Mouse (Mus musculus): ENCODE measurements around the gene Rassf6. TPM values are rescaled to one million over a fixed set of nuclear protein-coding genes. Genes with fewer than 3 reads are reported as not detected.

The Rassf6 gene
- polyA plus RNA-seq, 1 experiment from 2014 or later = 1.6 TPM

DNA sequence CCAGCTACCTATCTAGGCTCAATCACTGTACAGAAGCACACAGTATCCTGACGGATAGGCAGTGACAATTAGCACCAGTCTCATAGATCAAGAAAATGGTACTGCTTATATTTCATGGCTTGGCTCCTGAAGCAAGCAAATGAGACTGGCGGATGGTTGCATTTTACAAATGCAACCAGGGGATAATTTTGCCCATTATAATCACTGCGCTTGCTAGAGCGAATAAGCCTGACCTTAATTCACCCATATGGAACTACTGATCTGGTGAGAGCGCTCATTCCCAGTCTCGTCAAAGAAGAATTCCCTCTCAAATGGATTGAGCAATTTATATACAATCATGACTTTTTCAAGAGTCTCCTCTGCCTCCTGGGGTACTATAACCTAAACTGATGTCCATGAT, 16.2 kb upstream of the Rassf6 start:
- Histone ChIP-seq H3K4me2 (ENCODE audit: low read depth, low read length) (no peak overlapping the region), H3K4me3 (ENCODE audit: low read length) (no peak overlapping the region), H3K27ac (ENCODE audit: low read length) (no peak overlapping the region), H3K36me3 (ENCODE audit: control insufficient read depth, insufficient read depth) (no peaks in the 10 kb centered on the region), H3K27me3 (ENCODE audit: control insufficient read depth, insufficient read depth, low read length) (peaks cover 6% of the 10 kb centered on the region; the same call in 1 of the 2 replicates), H3K4me1 (ENCODE audit: control insufficient read depth, insufficient read depth, low read length) (no peaks in the 10 kb centered on the region), H3K9ac (ENCODE audit: low read length) (no peak overlapping the region), H3K9me3 (replicated peaks; ENCODE audit: control insufficient read depth, low read length) (no peaks in the 10 kb centered on the region)
- no peak for ATAC-seq (replicated peaks; ENCODE audit: extremely low read depth, insufficient read depth, low FRiP score)
- WGBS = 90% methylated on average over 6 of the region's 6 CpGs

DNA sequence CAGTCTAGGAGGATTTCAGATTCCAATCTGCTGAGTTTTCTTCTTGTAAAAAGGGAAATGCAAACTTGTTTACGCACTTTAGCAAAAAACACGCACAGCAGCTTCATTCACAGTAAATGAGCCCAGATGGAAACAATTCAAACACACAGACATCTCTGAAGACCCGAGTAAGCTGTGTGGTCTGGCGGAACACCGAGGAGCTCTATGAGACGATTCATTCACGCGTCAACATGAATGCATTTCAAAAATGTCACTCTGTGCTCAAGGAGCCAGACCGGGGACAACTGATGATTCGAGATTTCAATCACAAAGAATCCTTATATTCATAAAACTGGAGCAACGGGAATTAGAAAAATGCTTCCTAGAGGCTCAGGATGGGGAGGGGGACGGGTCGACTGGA, 15.4 kb upstream of the Rassf6 start:
- H3K27ac ChIP-seq (ENCODE audit: low read length) = no peak overlapping the region
- H3K4me3 ChIP-seq (ENCODE audit: low read length) = no peak overlapping the region
- H3K36me3 ChIP-seq (ENCODE audit: control insufficient read depth, insufficient read depth) = no peaks in the 10 kb centered on the region
- peaks cover 4% of the 10 kb centered on the region; the same call in 1 of the 2 replicates for H3K27me3 ChIP-seq (ENCODE audit: control insufficient read depth, insufficient read depth, low read length)
- H3K4me1 ChIP-seq (ENCODE audit: control insufficient read depth, insufficient read depth, low read length) = no peaks in the 10 kb centered on the region
- WGBS = 54% methylated on average over 13 of the region's 13 CpGs
- H3K4me2 ChIP-seq (ENCODE audit: low read depth, low read length) = no peak overlapping the region
- no peak overlapping the region for H3K9ac ChIP-seq (ENCODE audit: low read length)
- no peak for ATAC-seq (replicated peaks; ENCODE audit: extremely low read depth, insufficient read depth, low FRiP score)
- no peaks in the 10 kb centered on the region for H3K9me3 ChIP-seq (replicated peaks; ENCODE audit: control insufficient read depth, low read length)

DNA sequence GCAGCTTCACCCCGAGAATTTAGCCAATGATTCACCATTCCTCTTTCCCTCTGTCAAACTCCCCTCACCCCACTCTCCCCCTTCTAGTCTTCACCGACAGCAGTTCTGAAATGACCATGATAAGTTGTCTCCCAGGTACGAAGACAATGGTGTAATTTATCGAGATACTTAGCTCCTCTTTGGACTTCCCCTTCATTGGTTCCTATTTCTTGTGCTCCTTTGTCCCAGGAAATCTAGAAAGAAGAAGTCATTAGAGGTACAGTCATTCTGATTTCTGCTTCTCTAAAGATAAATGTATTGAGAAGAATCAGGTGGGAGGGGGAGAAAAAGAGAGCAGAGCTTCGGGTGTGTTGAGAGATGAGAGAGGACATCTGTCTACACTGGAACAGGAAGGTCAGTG, 14.3 kb upstream of the Rassf6 start:
- H3K9ac ChIP-seq (ENCODE audit: low read length) = no peak overlapping the region
- no peaks in the 10 kb centered on the region for H3K9me3 ChIP-seq (replicated peaks; ENCODE audit: control insufficient read depth, low read length)
- H3K4me2 ChIP-seq (ENCODE audit: low read depth, low read length) = no peak overlapping the region
- H3K4me1 ChIP-seq (ENCODE audit: control insufficient read depth, insufficient read depth, low read length) = no peaks in the 10 kb centered on the region
- H3K36me3 ChIP-seq (ENCODE audit: control insufficient read depth, insufficient read depth) = no peaks in the 10 kb centered on the region
- no peak overlapping the region for H3K4me3 ChIP-seq (ENCODE audit: low read length)
- no peak for ATAC-seq (replicated peaks; ENCODE audit: extremely low read depth, insufficient read depth, low FRiP score)
- 57% methylated on average over 5 of the region's 5 CpGs for WGBS
- H3K27ac ChIP-seq (ENCODE audit: low read length) = no peak overlapping the region
- H3K27me3 ChIP-seq (ENCODE audit: control insufficient read depth, insufficient read depth, low read length) = no peaks in the 10 kb centered on the region; the same call in 1 of the 2 replicates

DNA sequence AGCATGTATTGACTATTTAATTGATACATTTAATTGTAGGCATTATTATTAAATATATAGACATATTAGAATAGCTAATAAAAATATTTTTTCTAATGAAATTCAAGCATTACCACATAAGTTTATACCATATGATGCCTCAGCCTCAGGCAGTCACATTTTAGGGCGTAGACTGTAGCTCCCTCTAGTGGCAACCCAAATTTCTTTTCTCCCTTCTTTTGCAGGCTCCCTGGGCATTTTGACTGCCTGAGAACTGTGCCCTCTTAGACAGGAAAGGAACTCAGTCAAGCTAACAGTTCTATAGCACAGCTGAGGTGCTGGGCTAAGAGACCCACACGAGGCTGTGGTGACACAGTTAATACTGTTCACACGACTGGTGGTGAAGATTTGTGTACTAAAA, 12.3 kb upstream of the Rassf6 start:
- 6% methylated on average over 3 of the region's 3 CpGs for WGBS
- Histone ChIP-seq H3K9me3 (replicated peaks; ENCODE audit: control insufficient read depth, low read length) (no peaks in the 10 kb centered on the region), H3K27me3 (ENCODE audit: control insufficient read depth, insufficient read depth, low read length) (no peaks in the 10 kb centered on the region; the same call in 1 of the 2 replicates), H3K4me3 (ENCODE audit: low read length) (no peak overlapping the region), H3K27ac (ENCODE audit: low read length) (no peak overlapping the region), H3K4me2 (ENCODE audit: low read depth, low read length) (no peak overlapping the region), H3K4me1 (ENCODE audit: control insufficient read depth, insufficient read depth, low read length) (no peaks in the 10 kb centered on the region), H3K36me3 (ENCODE audit: control insufficient read depth, insufficient read depth) (no peaks in the 10 kb centered on the region), H3K9ac (ENCODE audit: low read length) (no peak overlapping the region)
- ATAC-seq (replicated peaks; ENCODE audit: extremely low read depth, insufficient read depth, low FRiP score) = no peak

DNA sequence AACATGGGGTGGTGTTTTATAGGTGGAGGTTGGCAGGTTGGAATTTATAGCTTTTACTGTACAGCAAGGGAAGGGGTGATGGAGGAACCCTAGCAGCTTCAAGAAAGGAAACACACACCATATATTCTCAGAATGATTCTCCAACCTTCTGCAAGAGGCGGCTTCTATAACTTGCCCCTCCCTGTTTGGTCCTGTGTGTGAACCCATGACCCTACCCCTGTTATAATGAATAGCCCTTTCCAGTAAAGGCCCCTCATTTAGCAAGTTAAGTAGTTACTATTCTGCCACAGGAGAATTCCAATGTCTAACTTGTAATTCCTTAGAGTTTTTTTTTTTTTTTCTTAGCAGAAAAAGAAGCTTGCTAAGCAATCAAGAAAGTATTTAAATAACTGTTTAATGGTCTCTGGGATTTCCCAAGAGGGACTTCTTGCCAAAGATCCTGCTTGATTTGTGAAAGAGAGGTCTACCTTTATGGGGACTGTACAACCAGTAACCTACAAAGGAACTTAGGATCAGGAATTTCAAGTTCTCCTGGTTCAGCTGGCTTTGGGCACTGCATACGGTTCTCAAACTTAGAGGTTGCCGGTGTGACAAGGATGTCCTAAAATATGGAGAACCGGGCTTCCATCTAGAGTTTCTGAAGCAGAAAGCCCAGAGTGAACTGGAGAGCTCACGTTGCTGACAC, 10.2 kb upstream of the Rassf6 start:
- WGBS = 73% methylated on average over 5 of the region's 5 CpGs
- Histone ChIP-seq H3K4me1 (ENCODE audit: control insufficient read depth, insufficient read depth, low read length) (no peaks in the 10 kb centered on the region), H3K27ac (ENCODE audit: low read length) (no peak overlapping the region), H3K4me2 (ENCODE audit: low read depth, low read length) (no peak overlapping the region), H3K9me3 (replicated peaks; ENCODE audit: control insufficient read depth, low read length) (no peaks in the 10 kb centered on the region), H3K27me3 (ENCODE audit: control insufficient read depth, insufficient read depth, low read length) (no peaks in the 10 kb centered on the region; the same call in 1 of the 2 replicates), H3K9ac (ENCODE audit: low read length) (no peak overlapping the region), H3K36me3 (ENCODE audit: control insufficient read depth, insufficient read depth) (no peaks in the 10 kb centered on the region), H3K4me3 (ENCODE audit: low read length) (no peak overlapping the region)
- no peak for ATAC-seq (replicated peaks; ENCODE audit: extremely low read depth, insufficient read depth, low FRiP score)

DNA sequence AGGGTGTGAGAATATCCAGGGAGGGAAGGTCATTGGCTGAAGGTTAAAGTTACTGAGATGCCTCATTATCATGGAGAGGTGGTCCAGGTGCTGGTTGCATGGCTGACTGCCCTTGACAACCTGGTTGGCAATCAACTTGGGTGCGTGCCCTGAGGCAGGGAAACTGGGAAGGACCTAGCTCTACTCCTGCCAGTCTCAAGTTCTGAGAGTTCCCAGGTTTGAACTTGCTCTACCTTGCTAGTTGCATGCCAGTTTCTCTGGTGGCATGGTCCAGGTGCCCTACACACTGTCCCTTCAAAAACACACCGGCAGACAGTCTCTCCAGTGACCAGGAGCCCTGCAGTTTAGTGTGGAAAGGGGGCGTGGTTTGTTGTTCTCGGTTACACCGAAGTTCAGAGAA, 7.0 kb upstream of the Rassf6 start:
- Histone ChIP-seq H3K4me2 (ENCODE audit: low read depth, low read length) (no peak overlapping the region), H3K4me1 (ENCODE audit: control insufficient read depth, insufficient read depth, low read length) (no peaks in the 10 kb centered on the region), H3K36me3 (ENCODE audit: control insufficient read depth, insufficient read depth) (no peaks in the 10 kb centered on the region), H3K4me3 (ENCODE audit: low read length) (no peak overlapping the region), H3K9ac (ENCODE audit: low read length) (no peak overlapping the region), H3K27ac (ENCODE audit: low read length) (no peak overlapping the region), H3K27me3 (ENCODE audit: control insufficient read depth, insufficient read depth, low read length) (no peaks in the 10 kb centered on the region), H3K9me3 (replicated peaks; ENCODE audit: control insufficient read depth, low read length) (no peaks in the 10 kb centered on the region)
- no peak for ATAC-seq (replicated peaks; ENCODE audit: extremely low read depth, insufficient read depth, low FRiP score)
- 63% methylated on average over 5 of the region's 5 CpGs for WGBS

DNA sequence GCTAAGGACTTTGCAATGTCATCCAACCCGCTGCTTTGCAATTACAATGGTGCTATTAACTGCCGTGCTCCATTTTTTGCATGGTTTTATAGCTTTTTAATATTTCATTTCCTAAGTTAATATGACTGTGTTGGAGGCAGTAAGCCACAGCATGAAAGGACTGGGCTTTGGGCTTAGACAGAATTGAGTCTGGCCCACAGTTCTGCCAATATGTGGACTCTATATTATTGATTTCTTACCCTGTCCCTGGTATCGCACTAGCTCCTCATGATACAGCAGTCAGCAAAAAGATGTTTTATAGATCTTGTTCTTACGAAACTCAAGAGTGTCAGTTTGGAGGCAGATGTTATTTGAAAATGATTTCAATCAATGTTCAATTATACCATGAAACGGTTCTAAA, 5.9 kb upstream of the Rassf6 start:
- ATAC-seq (replicated peaks; ENCODE audit: extremely low read depth, insufficient read depth, low FRiP score) = no peak
- Histone ChIP-seq H3K9me3 (replicated peaks; ENCODE audit: control insufficient read depth, low read length) (no peaks in the 10 kb centered on the region), H3K27me3 (ENCODE audit: control insufficient read depth, insufficient read depth, low read length) (no peaks in the 10 kb centered on the region), H3K4me2 (ENCODE audit: low read depth, low read length) (no peak overlapping the region), H3K36me3 (ENCODE audit: control insufficient read depth, insufficient read depth) (no peaks in the 10 kb centered on the region), H3K4me1 (ENCODE audit: control insufficient read depth, insufficient read depth, low read length) (no peaks in the 10 kb centered on the region), H3K27ac (ENCODE audit: low read length) (no peak overlapping the region), H3K4me3 (ENCODE audit: low read length) (no peak overlapping the region), H3K9ac (ENCODE audit: low read length) (no peak overlapping the region)
- 87% methylated on average over 5 of the region's 5 CpGs for WGBS

DNA sequence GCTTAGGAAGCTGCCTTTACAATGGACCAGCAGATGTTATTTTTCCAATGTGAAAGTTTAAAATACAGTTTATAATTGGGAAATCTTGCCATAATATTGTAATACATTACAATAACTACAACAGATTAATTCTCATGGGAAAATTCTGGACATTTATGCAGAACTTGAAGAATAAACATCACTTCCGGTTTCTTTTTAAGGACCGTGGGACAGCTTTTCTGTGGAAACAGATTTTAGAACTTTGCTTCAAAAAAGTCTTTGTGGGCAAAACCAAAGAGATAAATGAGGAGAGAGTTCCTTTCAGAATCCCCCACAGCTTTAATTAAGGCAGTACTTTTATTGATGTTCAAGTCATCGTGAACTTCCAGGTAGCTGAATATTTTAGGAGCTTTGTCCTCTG, 5.1 kb upstream of the Rassf6 start:
- WGBS = 68% methylated on average over 3 of the region's 3 CpGs
- H3K4me1 ChIP-seq (ENCODE audit: control insufficient read depth, insufficient read depth, low read length) = no peaks in the 10 kb centered on the region
- no peaks in the 10 kb centered on the region for H3K27me3 ChIP-seq (ENCODE audit: control insufficient read depth, insufficient read depth, low read length)
- H3K36me3 ChIP-seq (ENCODE audit: control insufficient read depth, insufficient read depth) = no peaks in the 10 kb centered on the region
- H3K9ac ChIP-seq (ENCODE audit: low read length) = no peak overlapping the region
- H3K27ac ChIP-seq (ENCODE audit: low read length) = no peak overlapping the region
- H3K9me3 ChIP-seq (replicated peaks; ENCODE audit: control insufficient read depth, low read length) = no peaks in the 10 kb centered on the region
- ATAC-seq (replicated peaks; ENCODE audit: extremely low read depth, insufficient read depth, low FRiP score) = no peak
- no peak overlapping the region for H3K4me3 ChIP-seq (ENCODE audit: low read length)
- H3K4me2 ChIP-seq (ENCODE audit: low read depth, low read length) = no peak overlapping the region

DNA sequence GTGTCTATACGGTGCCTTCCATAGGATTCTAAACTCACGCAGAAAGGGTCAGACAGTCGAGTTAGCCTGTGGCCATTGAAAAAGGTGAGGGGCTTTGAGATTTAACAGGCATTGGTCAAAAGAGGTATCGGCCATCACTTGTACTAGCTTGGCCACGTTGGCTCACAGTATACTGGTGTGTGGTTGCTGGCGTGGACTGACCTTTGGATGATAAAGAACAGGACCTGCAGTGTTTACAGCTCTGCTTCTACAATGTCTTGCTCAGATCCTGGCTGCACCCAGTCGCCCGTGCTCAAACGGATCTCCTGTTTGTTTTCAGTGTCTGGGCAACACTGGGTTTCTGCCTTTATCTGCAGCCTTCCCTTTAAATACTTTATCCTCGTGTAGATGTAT, 757 bp upstream of the Rassf6 start:
- Histone ChIP-seq H3K9me3 (replicated peaks; ENCODE audit: control insufficient read depth, low read length) (no peaks in the 10 kb centered on the region), H3K4me1 (ENCODE audit: control insufficient read depth, insufficient read depth, low read length) (no peaks in the 10 kb centered on the region; the same call in 1 of the 2 replicates), H3K36me3 (ENCODE audit: control insufficient read depth, insufficient read depth) (no peaks in the 10 kb centered on the region), H3K27ac (ENCODE audit: low read length) (no peak overlapping the region), H3K9ac (ENCODE audit: low read length) (no peak overlapping the region), H3K4me3 (ENCODE audit: low read length) (no peak overlapping the region; the same call in 1 of the 2 replicates), H3K27me3 (ENCODE audit: control insufficient read depth, insufficient read depth, low read length) (no peaks in the 10 kb centered on the region), H3K4me2 (ENCODE audit: low read depth, low read length) (peak overlapping the region; percentile 86; the same call in 1 of the 2 replicates)
- WGBS = 49% methylated on average over 10 of the region's 10 CpGs
- no peak for ATAC-seq (replicated peaks; ENCODE audit: extremely low read depth, insufficient read depth, low FRiP score)

Data from heart, embryonic 16.5 days (tissue).